In genomic region chr15:102224186-102224991, GRCm38 (mm10) we compare ENCODE assay signal across 8 mouse cellular contexts. TPM values are rescaled to one million over a fixed set of nuclear protein-coding genes. Genes with fewer than 3 reads are reported as not detected.
A peak's percentile ranks its signal among the peaks of the same experiment; 100 is the strongest.
DNase-seq lines count a peak whose midpoint lies in the region; ATAC-seq and TF ChIP-seq lines count a peak whose summit lies in the region.

No protein-coding gene starts in this region.

- peaks cover 14% of the 10 kb centered on the region for H3K27me3 ChIP-seq in E14TG2a.4 (ENCODE audit: insufficient read depth, low read length)
- peaks cover 13% of the 10 kb centered on the region; the same call in 1 of the 2 replicates for H3K27me3 ChIP-seq in forebrain, embryonic 11.5 days (ENCODE audit: control insufficient read depth, insufficient read depth, low read length)
- H3K27me3 ChIP-seq in heart, postnatal 0 days (ENCODE audit: control insufficient read depth, insufficient read depth, low read length) = peaks cover 25% of the 10 kb centered on the region
- peaks cover 21% of the 10 kb centered on the region for H3K27me3 ChIP-seq in lung, embryonic 15.5 days

- no peak overlapping the region for H3K27ac ChIP-seq in forebrain, embryonic 11.5 days (ENCODE audit: low read depth, low read length)
- H3K27ac ChIP-seq in heart, postnatal 0 days (ENCODE audit: low read depth) = no peak overlapping the region; the same call in 1 of the 2 replicates
- H3K27ac ChIP-seq in lung, embryonic 15.5 days = no peak overlapping the region

- TF ChIP-seq CTCF in E14TG2a.4 (conservative IDR thresholded peaks at IDR 0.05; ENCODE audit: low read length) = no peak
- peak; percentile 78 for TF ChIP-seq CTCF in heart, postnatal 0 days (IDR thresholded peaks at IDR 0.05; ENCODE audit: low read depth)

- ATAC-seq in forebrain, embryonic 11.5 days (replicated peaks; ENCODE audit: low FRiP score) = peak; percentile 67
- peak; percentile 88 for ATAC-seq in heart, postnatal 0 days (ENCODE audit: insufficient read depth, low read depth)
- ATAC-seq in lung, embryonic 15.5 days (ENCODE audit: borderline replicate concordance, extremely low read depth, low FRiP score, low TSS enrichment) = peak; percentile 86
- ATAC-seq in neutrophil, adult 5-6 weeks (ENCODE audit: extremely low read depth, insufficient number of reproducible peaks, low FRiP score, poor library complexity, severe bottlenecking) = peak; percentile 60

- no peak for TF ChIP-seq EP300 in heart, postnatal 0 days (IDR thresholded peaks at IDR 0.05; ENCODE audit: low read depth)

- H3K9me3 ChIP-seq in E14TG2a.4 (ENCODE audit: low read length) = no peaks in the 10 kb centered on the region
- H3K9me3 ChIP-seq in forebrain, embryonic 11.5 days (ENCODE audit: control insufficient read depth, low read length) = no peaks in the 10 kb centered on the region
- no peaks in the 10 kb centered on the region for H3K9me3 ChIP-seq in heart, postnatal 0 days (replicated peaks; ENCODE audit: control insufficient read depth, low read length)
- H3K9me3 ChIP-seq in lung, embryonic 15.5 days = no peaks in the 10 kb centered on the region

- peak; percentile 58 for DNase-seq in c-Kit-positive CD71-positive TER-119-positive erythroid progenitor cells, embryonic 14.5 days (ENCODE audit: low spot score)
- DNase-seq in forebrain, embryonic 11.5 days (ENCODE audit: low spot score) = peak; percentile 90
- DNase-seq in heart, postnatal 0 days (ENCODE audit: low spot score) = peak; percentile 65
- DNase-seq in kidney, postnatal 4 days = peak; percentile 91 to 92
- DNase-seq in thymus, postnatal 0 days (ENCODE audit: low spot score) = peak; percentile 91

- peak overlapping the region; percentile 54 for H3K9ac ChIP-seq in forebrain, embryonic 11.5 days (ENCODE audit: low read length)
- peak overlapping the region; percentile 35 for H3K9ac ChIP-seq in heart, postnatal 0 days (replicated peaks; ENCODE audit: low read depth, low read length)
- peak overlapping the region; percentile 33 for H3K9ac ChIP-seq in lung, embryonic 15.5 days

- peak overlapping the region; percentile 88 for H3K4me2 ChIP-seq in forebrain, embryonic 11.5 days (ENCODE audit: low read depth, low read length, severe bottlenecking)
- peak overlapping the region; percentile 89 for H3K4me2 ChIP-seq in heart, postnatal 0 days (ENCODE audit: low read depth, low read length)
- H3K4me2 ChIP-seq in lung, embryonic 15.5 days = peak overlapping the region; percentile 86

- peaks cover 67% of the 10 kb centered on the region for H3K4me1 ChIP-seq in E14TG2a.4 (replicated peaks; ENCODE audit: low read depth, low read length)
- H3K4me1 ChIP-seq in forebrain, embryonic 11.5 days (replicated peaks; ENCODE audit: control insufficient read depth, insufficient read depth, low read length) = peaks cover 9% of the 10 kb centered on the region
- H3K4me1 ChIP-seq in heart, postnatal 0 days (ENCODE audit: control insufficient read depth, insufficient read depth) = peaks cover 12% of the 10 kb centered on the region
- peaks cover 9% of the 10 kb centered on the region for H3K4me1 ChIP-seq in lung, embryonic 15.5 days

- 3% methylated on average over 43 of the region's 43 CpGs for WGBS in forebrain, embryonic 11.5 days
- 3% methylated on average over 43 of the region's 43 CpGs for WGBS in heart, postnatal 0 days
- WGBS in lung, embryonic 15.5 days = 3% methylated on average over 43 of the region's 43 CpGs

- H3K36me3 ChIP-seq in E14TG2a.4 (ENCODE audit: insufficient read depth, low read length) = peaks cover 33% of the 10 kb centered on the region
- no peaks in the 10 kb centered on the region for H3K36me3 ChIP-seq in forebrain, embryonic 11.5 days (ENCODE audit: control insufficient read depth, insufficient read depth, low read length)
- H3K36me3 ChIP-seq in heart, postnatal 0 days (replicated peaks; ENCODE audit: control insufficient read depth, insufficient read depth, low read length) = no peaks in the 10 kb centered on the region
- H3K36me3 ChIP-seq in lung, embryonic 15.5 days = no peaks in the 10 kb centered on the region

- peak overlapping the region; percentile 73 for H3K4me3 ChIP-seq in E14TG2a.4 (replicated peaks; ENCODE audit: low read length)
- peak overlapping the region; percentile 34 for H3K4me3 ChIP-seq in forebrain, embryonic 11.5 days (ENCODE audit: low read depth, low read length)
- H3K4me3 ChIP-seq in heart, postnatal 0 days (ENCODE audit: low read depth, low read length) = peak overlapping the region; percentile 49
- peak overlapping the region; percentile 40 for H3K4me3 ChIP-seq in lung, embryonic 15.5 days

RNA-seq across cellular contexts. Expression of gene Itgb7, which starts 7.4 kb away (rescaled TPM):
- 0.76 and 1.1 TPM in 2 replicates for polyA plus RNA-seq in forebrain, embryonic 11.5 days (2014; fragmentation: Nextera tagmentation; extraction: Ambion mirVana)
- total RNA-seq in heart, postnatal 0 days (2014; rRNA removed; ENCODE audit: low replicate concordance) = 0.23 and 1.1 TPM in 2 replicates
- 0.79 and 0.92 TPM in 2 replicates for polyA plus RNA-seq in heart, postnatal 0 days (2015; fragmentation: Nextera tagmentation; extraction: Ambion mirVana)
- 2.0 and 3.2 TPM in 2 replicates for polyA plus RNA-seq in lung, embryonic 15.5 days (2015; fragmentation: Nextera tagmentation; extraction: Ambion mirVana)
- 338 and 351 TPM in 2 replicates for total RNA-seq in neutrophil, adult 5-6 weeks (2017)
- polyA plus RNA-seq in thymus, postnatal 0 days (2015; fragmentation: Nextera tagmentation; extraction: Ambion mirVana) = 65.6 and 68.7 TPM in 2 replicates

RNA-seq across cellular contexts. Expression of gene Csad, which starts 19.9 kb away (rescaled TPM):
- polyA plus RNA-seq in forebrain, embryonic 11.5 days (2014; fragmentation: Nextera tagmentation; extraction: Ambion mirVana) = 38.2 and 39.2 TPM in 2 replicates
- total RNA-seq in heart, postnatal 0 days (2014; rRNA removed; ENCODE audit: low replicate concordance) = 43.9 and 64.7 TPM in 2 replicates
- 27.7 and 33.1 TPM in 2 replicates for polyA plus RNA-seq in heart, postnatal 0 days (2015; fragmentation: Nextera tagmentation; extraction: Ambion mirVana)
- polyA plus RNA-seq in lung, embryonic 15.5 days (2015; fragmentation: Nextera tagmentation; extraction: Ambion mirVana) = 74.1 and 78.1 TPM in 2 replicates
- total RNA-seq in neutrophil, adult 5-6 weeks (2017) = 47.6 and 56.0 TPM in 2 replicates
- polyA plus RNA-seq in thymus, postnatal 0 days (2015; fragmentation: Nextera tagmentation; extraction: Ambion mirVana) = 32.2 and 33.7 TPM in 2 replicates

RNA-seq across cellular contexts. Expression of gene Zfp740, which starts 21.3 kb away (rescaled TPM):
- polyA plus RNA-seq in forebrain, embryonic 11.5 days (2014; fragmentation: Nextera tagmentation; extraction: Ambion mirVana) = 79.8 and 80.7 TPM in 2 replicates
- total RNA-seq in heart, postnatal 0 days (2014; rRNA removed; ENCODE audit: low replicate concordance) = 31.1 and 38.4 TPM in 2 replicates
- polyA plus RNA-seq in heart, postnatal 0 days (2015; fragmentation: Nextera tagmentation; extraction: Ambion mirVana) = 17.7 and 18.8 TPM in 2 replicates
- polyA plus RNA-seq in lung, embryonic 15.5 days (2015; fragmentation: Nextera tagmentation; extraction: Ambion mirVana) = 60.7 and 67.1 TPM in 2 replicates
- 118 and 120 TPM in 2 replicates for total RNA-seq in neutrophil, adult 5-6 weeks (2017)
- 48.8 and 64.9 TPM in 2 replicates for polyA plus RNA-seq in thymus, postnatal 0 days (2015; fragmentation: Nextera tagmentation; extraction: Ambion mirVana)

RNA-seq across cellular contexts. Expression of gene Rarg, which starts 32.9 kb away (rescaled TPM):
- polyA plus RNA-seq in forebrain, embryonic 11.5 days (2014; fragmentation: Nextera tagmentation; extraction: Ambion mirVana) = 19.3 and 19.7 TPM in 2 replicates
- total RNA-seq in heart, postnatal 0 days (2014; rRNA removed; ENCODE audit: low replicate concordance) = 8.9 and 9.7 TPM in 2 replicates
- polyA plus RNA-seq in heart, postnatal 0 days (2015; fragmentation: Nextera tagmentation; extraction: Ambion mirVana) = 5.4 and 6.0 TPM in 2 replicates
- polyA plus RNA-seq in lung, embryonic 15.5 days (2015; fragmentation: Nextera tagmentation; extraction: Ambion mirVana) = 43.7 and 43.8 TPM in 2 replicates
- 28.2 and 38.3 TPM in 2 replicates for total RNA-seq in neutrophil, adult 5-6 weeks (2017)
- 6.0 and 7.4 TPM in 2 replicates for polyA plus RNA-seq in thymus, postnatal 0 days (2015; fragmentation: Nextera tagmentation; extraction: Ambion mirVana)

RNA-seq across cellular contexts. Expression of gene Gm9918, which starts 46.0 kb away (rescaled TPM):
- 0.21 and 0.48 TPM in 2 replicates for polyA plus RNA-seq in forebrain, embryonic 11.5 days (2014; fragmentation: Nextera tagmentation; extraction: Ambion mirVana)
- total RNA-seq in heart, postnatal 0 days (2014; rRNA removed; ENCODE audit: low replicate concordance) = not detected in 2 replicates
- polyA plus RNA-seq in heart, postnatal 0 days (2015; fragmentation: Nextera tagmentation; extraction: Ambion mirVana) = not detected in 2 replicates
- polyA plus RNA-seq in lung, embryonic 15.5 days (2015; fragmentation: Nextera tagmentation; extraction: Ambion mirVana) = 0.53 and 0.57 TPM in 2 replicates
- total RNA-seq in neutrophil, adult 5-6 weeks (2017) = 0.49 TPM in 1 of 2 replicates, not detected in the other
- polyA plus RNA-seq in thymus, postnatal 0 days (2015; fragmentation: Nextera tagmentation; extraction: Ambion mirVana) = 0.17 and 0.26 TPM in 2 replicates

Comparison
In these comparisons a context has a peak if more than half of its experiments do, and no peak if none do; other contexts are left out.
1. RNA of gene Itgb7, which starts 7.4 kb away (polyA plus RNA-seq): 65.6 to 68.7 TPM in thymus, postnatal 0 days; 2.0 to 3.2 TPM in lung, embryonic 15.5 days, 0.76 to 1.1 TPM in forebrain, embryonic 11.5 days and 0.79 to 0.92 TPM in heart, postnatal 0 days; every median in the first group is over 10 times any median in the second.
2. Peak in every context shown above with its lines, with median percentiles within 50 percentile points of each other: H3K4me3 ChIP-seq, DNase-seq, ATAC-seq, H3K4me2 ChIP-seq and H3K9ac ChIP-seq.